Mouse (Mus musculus) bone marrow macrophage, adult 2 months (primary cell): ENCODE results near the gene Fpr-rs7. TPM values are rescaled to one million over a fixed set of nuclear protein-coding genes. Genes with fewer than 3 reads are reported as not detected.

Experiments
- H3K27ac ChIP-seq: 2 replicates; pipeline ENCODE4 v1.5.1; 2012; ENCODE audit warnings: low read depth, low read length; ENCODE audit not compliant: insufficient read depth
- H3K4me1 ChIP-seq: 2 replicates; pipeline ENCODE4 v1.6.1; 2012; ENCODE audit warnings: low read length; ENCODE audit not compliant: control insufficient read depth, insufficient read depth
- H3K4me3 ChIP-seq: 2 replicates; pipeline ENCODE4 v1.5.1; 2012; ENCODE audit warnings: mild to moderate bottlenecking, low read length, moderate library complexity; ENCODE audit not compliant: insufficient read depth
- CTCF ChIP-seq: IDR thresholded peaks from 2 replicates; pipeline ENCODE4 v1.5.1; 2012; ENCODE audit warnings: low read depth, mild to moderate bottlenecking, low read length, moderate library complexity
- POLR2A ChIP-seq: IDR thresholded peaks from 2 replicates; pipeline ENCODE4 v1.6.1; 2012; ENCODE audit warnings: mild to moderate bottlenecking, low read depth, low read length, borderline replicate concordance
- polyA plus RNA-seq: library from polyadenylated mRNA; stranded (reverse); fragments of >200 nt; gene quantifications from 2 replicates; pipeline ENCODE4 v1.2.4, GENCODE M21; 2012; ENCODE audit not compliant: missing spikeins, insufficient read depth, insufficient read length

The Fpr-rs7 gene
- 0.80 TPM in 1 of 2 replicates, not detected in the other for polyA plus RNA-seq

DNA sequence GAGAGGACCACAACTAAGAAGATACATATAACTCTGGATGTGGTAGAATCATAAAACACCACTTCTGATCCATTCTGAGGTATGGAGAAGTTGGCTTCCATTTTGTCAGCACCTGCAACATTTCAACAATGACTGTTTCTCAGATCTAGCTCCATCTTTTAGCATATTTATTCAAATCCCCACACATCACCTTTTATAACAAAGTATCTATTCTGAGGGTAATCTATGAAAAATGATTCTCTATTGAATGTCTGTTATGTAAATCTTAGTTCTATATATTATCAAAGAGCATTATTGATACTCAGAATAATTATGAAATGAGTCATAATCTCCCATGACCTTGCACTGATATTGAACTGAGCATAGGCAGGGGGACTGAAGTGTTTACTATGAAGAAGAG is at the start of gene Fpr-rs7:
Fpr-rs7 (minus strand) TSS at position 101 of the 400 bp plus-strand sequence.
- H3K27ac ChIP-seq = no peak within 1 kb of the TSS
- no peaks in the 10 kb centered on the region for H3K4me1 ChIP-seq
- H3K4me3 ChIP-seq = no peak within 1 kb of the TSS
- TF ChIP-seq CTCF = no peak
- no peak for TF ChIP-seq POLR2A

DNA sequence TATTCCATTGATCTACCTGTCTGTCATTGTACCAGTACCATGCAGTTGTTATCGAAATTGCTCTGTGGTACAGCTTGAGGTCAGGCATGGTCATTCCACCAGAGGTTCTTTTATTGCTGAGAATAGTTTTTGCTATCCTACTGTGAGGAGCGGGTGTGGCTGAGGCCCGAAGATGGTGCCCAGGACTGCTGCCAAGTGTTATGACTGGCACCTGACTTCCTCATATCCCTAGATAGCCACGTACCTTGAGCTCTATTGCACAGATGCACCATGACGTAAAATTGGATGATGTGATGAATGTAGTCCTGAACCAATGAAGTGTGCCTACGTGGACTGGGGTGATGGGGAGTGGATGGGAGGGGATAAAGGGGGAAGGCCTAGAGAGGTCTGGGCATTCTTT is 39.9 kb downstream of the Fpr-rs7 start:
- no peak overlapping the region for H3K27ac ChIP-seq
- TF ChIP-seq CTCF (no peak), POLR2A (no peak)
- H3K4me1 ChIP-seq = no peaks in the 10 kb centered on the region
- H3K4me3 ChIP-seq = no peak overlapping the region

DNA sequence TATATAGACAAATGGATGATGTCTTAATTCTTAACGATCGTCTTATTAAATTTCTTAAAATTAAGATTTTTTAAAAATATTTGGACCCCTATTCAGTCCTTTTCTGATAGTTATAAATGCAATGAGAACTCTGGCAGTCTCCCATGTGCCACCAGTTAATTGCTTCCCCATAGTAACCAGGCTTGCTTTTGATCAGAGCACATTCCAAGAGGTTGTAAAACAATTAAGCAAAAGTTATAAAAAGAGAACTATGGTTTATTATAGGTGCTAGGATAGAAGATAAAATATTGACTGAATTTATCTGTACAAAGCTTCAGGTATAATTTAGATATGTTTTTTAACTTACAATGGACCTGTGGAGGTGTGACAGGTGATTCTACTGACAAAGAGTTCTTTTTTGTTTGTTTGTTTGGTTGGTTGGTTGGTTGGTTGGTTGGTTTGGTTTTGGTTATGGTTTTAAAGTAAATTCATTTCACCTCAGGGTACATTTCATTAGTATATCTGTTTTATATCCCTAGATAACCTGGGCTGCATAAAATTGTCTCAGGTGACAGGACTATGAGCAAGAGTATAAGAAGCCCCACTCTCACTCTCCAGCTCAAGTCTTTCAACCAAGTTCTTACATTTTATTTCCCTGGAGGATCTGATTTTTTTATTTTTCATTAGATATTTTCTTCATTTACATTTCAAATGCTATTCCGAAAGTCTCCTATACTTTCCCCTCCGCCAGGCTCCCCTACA is 42.2 kb downstream of the Fpr-rs7 start:
- Histone ChIP-seq H3K4me1 (no peaks in the 10 kb centered on the region), H3K4me3 (no peak overlapping the region), H3K27ac (no peak overlapping the region)
- TF ChIP-seq POLR2A = no peak
- TF ChIP-seq CTCF = no peak

Other genes starting within 250 kb of the Fpr-rs7 start
- gene Vmn2r104, start 65.9 kb downstream of the Fpr-rs7 start, polyA plus RNA-seq = not detected in 2 replicates
- gene Fpr-rs6, start 68.9 kb upstream of the Fpr-rs7 start, polyA plus RNA-seq = not detected in 2 replicates
- gene Vmn2r105, start 120.8 kb upstream of the Fpr-rs7 start, polyA plus RNA-seq = not detected in 2 replicates
- gene Vmn2r106, start 171.3 kb upstream of the Fpr-rs7 start, polyA plus RNA-seq = not detected in 2 replicates
- gene Vmn2r107, start 231.0 kb upstream of the Fpr-rs7 start, polyA plus RNA-seq = 0.13 TPM in 1 of 2 replicates, not detected in the other